ENCODE assay signal across 21 mouse cellular contexts in genomic region chr3:97830122-97830521, GRCm38 (mm10). TPM values are rescaled to one million over a fixed set of nuclear protein-coding genes. Genes with fewer than 3 reads are reported as not detected.
DNase-seq lines count a peak whose midpoint lies in the region; ATAC-seq and TF ChIP-seq lines count a peak whose summit lies in the region.
"Had no signal": no experiment of that assay in that cellular context is flagged by ENCODE, and none has a peak within 500 bp of the region (broad histone marks: within the 10 kb centered on the region; RNA-seq: fewer than 3 reads in every experiment).

No protein-coding gene starts in this region.

- ATAC-seq in forebrain, embryonic 14.5 days = no peak
- ATAC-seq in limb, embryonic 14.5 days (ENCODE audit: low FRiP score, low read depth) = 0 out of 2 replicates have a peak, but pooled peaks have one; percentile 50
- peak; percentile 57 for ATAC-seq in hindbrain, postnatal 0 days
- ATAC-seq in kidney, embryonic 14.5 days (ENCODE audit: low FRiP score, low TSS enrichment) = no peak
- ATAC-seq: forebrain, embryonic 16.5 days; liver, embryonic 12.5 days; midbrain, embryonic 15.5 days had no signal

- TF ChIP-seq POLR2A in limb, embryonic 14.5 days (IDR thresholded peaks at IDR 0.05; ENCODE audit: borderline replicate concordance, extremely low read depth, insufficient read depth, insufficient read length) = no peak

- H3K4me1 ChIP-seq in forebrain, embryonic 14.5 days (ENCODE audit: control insufficient read depth, insufficient read depth, low read length) = no peaks in the 10 kb centered on the region
- H3K4me1 ChIP-seq in forebrain, embryonic 10.5 days = peaks cover 4% of the 10 kb centered on the region
- H3K4me1 ChIP-seq in limb, embryonic 14.5 days (ENCODE audit: control insufficient read depth, insufficient read depth, low read length) = no peaks in the 10 kb centered on the region
- H3K4me1 ChIP-seq in limb, embryonic 10.5 days = peaks cover 15% of the 10 kb centered on the region
- 0 out of 2 replicates have a peak, but pooled peaks cover 1% of the 10 kb centered on the region for H3K4me1 ChIP-seq in hindbrain, postnatal 0 days (ENCODE audit: insufficient read depth, low read length)
- no peaks in the 10 kb centered on the region for H3K4me1 ChIP-seq in kidney, embryonic 14.5 days (ENCODE audit: control insufficient read depth, insufficient read depth, low read length)
- H3K4me1 ChIP-seq: midbrain, embryonic 15.5 days had no signal

- no peaks in the 10 kb centered on the region for H3K36me3 ChIP-seq in forebrain, embryonic 14.5 days (ENCODE audit: control insufficient read depth, insufficient read depth, low read length)
- H3K36me3 ChIP-seq in forebrain, embryonic 10.5 days (replicated peaks) = no peaks in the 10 kb centered on the region
- H3K36me3 ChIP-seq in limb, embryonic 14.5 days (ENCODE audit: control insufficient read depth, insufficient read depth, low read length) = no peaks in the 10 kb centered on the region
- H3K36me3 ChIP-seq in limb, embryonic 10.5 days = no peaks in the 10 kb centered on the region
- no peaks in the 10 kb centered on the region for H3K36me3 ChIP-seq in hindbrain, postnatal 0 days (ENCODE audit: insufficient read depth, low read length)
- no peaks in the 10 kb centered on the region for H3K36me3 ChIP-seq in kidney, embryonic 14.5 days (ENCODE audit: control insufficient read depth, insufficient read depth, low read length)
- H3K36me3 ChIP-seq: liver, embryonic 12.5 days; midbrain, embryonic 15.5 days had no signal

- 44% methylated on average over 2 of the region's 2 CpGs for WGBS in forebrain, embryonic 14.5 days
- WGBS in forebrain, embryonic 10.5 days = 67% methylated on average over 2 of the region's 2 CpGs
- 40% methylated on average over 2 of the region's 2 CpGs for WGBS in limb, embryonic 14.5 days
- WGBS in limb, embryonic 10.5 days = 60% methylated on average over 2 of the region's 2 CpGs
- WGBS in hindbrain, postnatal 0 days = 12% methylated on average over 2 of the region's 2 CpGs
- WGBS in kidney, embryonic 14.5 days = 25% methylated on average over 2 of the region's 2 CpGs

- no peak overlapping the region for H3K4me2 ChIP-seq in forebrain, embryonic 14.5 days (ENCODE audit: low read length)
- H3K4me2 ChIP-seq in limb, embryonic 14.5 days (replicated peaks; ENCODE audit: low read depth, low read length, severe bottlenecking) = no peak overlapping the region
- H3K4me2 ChIP-seq in hindbrain, postnatal 0 days (ENCODE audit: low read depth, low read length) = no peak overlapping the region
- no peak overlapping the region for H3K4me2 ChIP-seq in kidney, embryonic 14.5 days (replicated peaks; ENCODE audit: low read depth, low read length)
- H3K4me2 ChIP-seq: heart, embryonic 11.5 days; liver, embryonic 12.5 days; lung, embryonic 14.5 days; midbrain, embryonic 15.5 days had no signal

- no peak overlapping the region for H3K4me3 ChIP-seq in forebrain, embryonic 14.5 days (ENCODE audit: low read depth, low read length)
- H3K4me3 ChIP-seq in forebrain, embryonic 10.5 days = no peak overlapping the region
- H3K4me3 ChIP-seq in limb, embryonic 14.5 days (replicated peaks; ENCODE audit: low read length) = no peak overlapping the region
- H3K4me3 ChIP-seq in limb, embryonic 10.5 days = no peak overlapping the region
- no peak overlapping the region for H3K4me3 ChIP-seq in hindbrain, postnatal 0 days (ENCODE audit: low read length)
- H3K4me3 ChIP-seq in kidney, embryonic 14.5 days (ENCODE audit: low read length) = no peak overlapping the region
- H3K4me3 ChIP-seq: erythroblast, embryonic 14.5 days; left cerebral cortex, adult 2 months; liver, embryonic 12.5 days; midbrain, embryonic 15.5 days had no signal

- H3K27ac ChIP-seq in forebrain, embryonic 14.5 days (ENCODE audit: low read depth, low read length) = no peak overlapping the region
- H3K27ac ChIP-seq in forebrain, embryonic 10.5 days = no peak overlapping the region
- H3K27ac ChIP-seq in limb, embryonic 14.5 days (replicated peaks; ENCODE audit: low read depth, low read length) = no peak overlapping the region
- no peak overlapping the region for H3K27ac ChIP-seq in limb, embryonic 10.5 days
- no peak overlapping the region for H3K27ac ChIP-seq in hindbrain, postnatal 0 days
- no peak overlapping the region for H3K27ac ChIP-seq in kidney, embryonic 14.5 days (ENCODE audit: low read depth, low read length)
- H3K27ac ChIP-seq: left cerebral cortex, adult 2 months; liver, embryonic 12.5 days; midbrain, embryonic 15.5 days had no signal

- H3K27me3 ChIP-seq in forebrain, embryonic 14.5 days (replicated peaks; ENCODE audit: control insufficient read depth, insufficient read depth, low read length) = no peaks in the 10 kb centered on the region
- H3K27me3 ChIP-seq in forebrain, embryonic 10.5 days (ENCODE audit: poor library complexity, severe bottlenecking) = peaks cover 3% of the 10 kb centered on the region
- H3K27me3 ChIP-seq in limb, embryonic 14.5 days (ENCODE audit: control insufficient read depth, insufficient read depth, low read length) = no peaks in the 10 kb centered on the region
- H3K27me3 ChIP-seq in limb, embryonic 10.5 days (ENCODE audit: low read depth, poor library complexity, severe bottlenecking) = peaks cover 9% of the 10 kb centered on the region; the same call in 1 of the 2 replicates
- H3K27me3 ChIP-seq in hindbrain, postnatal 0 days (ENCODE audit: insufficient read depth, low read length) = no peaks in the 10 kb centered on the region
- H3K27me3 ChIP-seq in kidney, embryonic 14.5 days (ENCODE audit: control insufficient read depth, insufficient read depth, low read length) = no peaks in the 10 kb centered on the region

- DNase-seq in forebrain, embryonic 14.5 days (ENCODE audit: low spot score) = peak; percentile 20
- DNase-seq in forebrain, embryonic 10.5 days (ENCODE audit: extremely low spot score, low spot score) = no peak
- DNase-seq in limb, embryonic 14.5 days (ENCODE audit: low spot score) = no peak
- DNase-seq in limb, embryonic 10.5 days (ENCODE audit: low spot score) = no peak
- DNase-seq in hindbrain, postnatal 0 days (ENCODE audit: low spot score) = peak; percentile 60
- no peak for DNase-seq in embryo, embryonic 11 days
- DNase-seq: adrenal gland, postnatal 36 days; cerebellum, adult 18-20 months; heart, postnatal 10 days; kidney, adult 11 months; kidney, postnatal 14 days; lung, embryonic 14.5 days; lung, postnatal 36 days; thymus, postnatal 14 days had no signal

- TF ChIP-seq CTCF in hindbrain, postnatal 0 days (IDR thresholded peaks at IDR 0.05; ENCODE audit: low read depth) = no peak

- no peaks in the 10 kb centered on the region for H3K9me3 ChIP-seq in forebrain, embryonic 14.5 days (replicated peaks; ENCODE audit: control insufficient read depth, low read length)
- no peaks in the 10 kb centered on the region for H3K9me3 ChIP-seq in forebrain, embryonic 10.5 days
- no peaks in the 10 kb centered on the region for H3K9me3 ChIP-seq in limb, embryonic 14.5 days (ENCODE audit: control insufficient read depth, low read length)
- H3K9me3 ChIP-seq in limb, embryonic 10.5 days (replicated peaks) = no peaks in the 10 kb centered on the region
- H3K9me3 ChIP-seq in hindbrain, postnatal 0 days (ENCODE audit: low read length) = no peaks in the 10 kb centered on the region
- no peaks in the 10 kb centered on the region for H3K9me3 ChIP-seq in kidney, embryonic 14.5 days (ENCODE audit: control insufficient read depth, low read length)
- H3K9me3 ChIP-seq: liver, embryonic 12.5 days; midbrain, embryonic 15.5 days had no signal

- no peak overlapping the region for H3K9ac ChIP-seq in forebrain, embryonic 14.5 days (ENCODE audit: low read length)
- H3K9ac ChIP-seq in limb, embryonic 14.5 days (ENCODE audit: low read depth, low read length, severe bottlenecking) = no peak overlapping the region
- H3K9ac ChIP-seq in hindbrain, postnatal 0 days (replicated peaks; ENCODE audit: low read length) = no peak overlapping the region
- H3K9ac ChIP-seq in kidney, embryonic 14.5 days (ENCODE audit: low read depth, low read length) = no peak overlapping the region
- H3K9ac ChIP-seq: liver, embryonic 12.5 days; lung, embryonic 14.5 days; midbrain, embryonic 15.5 days had no signal

RNA-seq across cellular contexts. Expression of gene Pde4dip, which starts 58.4 kb away (rescaled TPM):
- 50.6 and 62.8 TPM in 2 replicates for polyA plus RNA-seq in forebrain, embryonic 14.5 days (2014; fragmentation: Nextera tagmentation; extraction: Ambion mirVana)
- 18.5 and 18.7 TPM in 2 replicates for polyA plus RNA-seq in forebrain, embryonic 10.5 days (2016; fragmentation: Nextera tagmentation; extraction: Ambion mirVana)
- polyA plus RNA-seq in limb, embryonic 14.5 days (2012; rRNA removed) = 33.3 and 37.1 TPM in 2 replicates
- polyA plus RNA-seq in limb, embryonic 14.5 days (2014; fragmentation: Nextera tagmentation; extraction: Ambion mirVana) = 38.5 and 40.3 TPM in 2 replicates
- 15.6 and 22.8 TPM in 2 replicates for polyA plus RNA-seq in limb, embryonic 10.5 days (2016; fragmentation: Nextera tagmentation; extraction: Ambion mirVana)
- 79.6 TPM in 2 replicates for total RNA-seq in hindbrain, postnatal 0 days (2014; rRNA removed)
- polyA plus RNA-seq in hindbrain, postnatal 0 days (2015; fragmentation: Nextera tagmentation; extraction: Ambion mirVana) = 44.4 and 48.1 TPM in 2 replicates
- 10.7 and 22.1 TPM in 2 replicates for polyA plus RNA-seq in kidney, embryonic 14.5 days (2014; fragmentation: Nextera tagmentation; extraction: Ambion mirVana)

Comparison
In these comparisons a context has a peak if more than half of its experiments do, and no peak if none do; other contexts are left out.
1. DNase-seq: peak in forebrain, embryonic 14.5 days (single experiment) and hindbrain, postnatal 0 days (single experiment); none in forebrain, embryonic 10.5 days (single experiment), limb, embryonic 14.5 days (single experiment), limb, embryonic 10.5 days (single experiment) and embryo, embryonic 11 days (single experiment).
2. ATAC-seq: peak in limb, embryonic 14.5 days (single experiment) and hindbrain, postnatal 0 days (single experiment); none in forebrain, embryonic 14.5 days (single experiment) and kidney, embryonic 14.5 days (single experiment).